Mouse (Mus musculus): Measurements from ENCODE around the gene Vmn1r14. TPM values are rescaled to one million over a fixed set of nuclear protein-coding genes. Genes with fewer than 3 reads are reported as not detected.

Vmn1r14 gene
- polyA plus RNA-seq, 2 experiments, result not detected

DNA sequence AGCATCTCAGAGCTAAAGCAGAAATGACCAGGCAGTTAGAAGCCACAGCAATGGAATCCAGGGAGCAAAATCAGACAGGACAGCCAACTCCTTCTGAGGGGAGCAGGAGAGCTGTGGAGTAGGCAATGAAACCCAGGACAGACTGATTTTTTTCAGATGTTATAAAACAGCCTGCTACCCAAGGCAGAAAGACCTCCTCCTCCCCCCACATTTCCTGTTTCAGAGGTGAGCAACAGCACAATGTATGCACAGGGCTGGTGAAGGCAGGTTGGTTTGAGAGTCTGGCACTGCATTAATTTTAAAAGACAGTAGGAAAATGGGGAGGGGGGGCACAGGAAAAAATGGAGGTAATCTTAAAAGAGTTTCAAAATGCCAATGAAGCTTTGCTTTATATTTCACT, 41.0 kb downstream of the Vmn1r14 start:
- H3K4me1 ChIP-seq (ENCODE audit: control insufficient read depth, insufficient read depth, low read length), result no peaks in the 10 kb centered on the region
- ATAC-seq (ENCODE audit: low FRiP score, low read depth), result no peak
- H3K36me3 ChIP-seq (ENCODE audit: control insufficient read depth, insufficient read depth, low read length), result no peaks in the 10 kb centered on the region
- H3K27ac ChIP-seq (replicated peaks; ENCODE audit: low read depth, low read length), result no peak overlapping the region
- no peak for DNase-seq (ENCODE audit: low spot score)
- H3K4me3 ChIP-seq (replicated peaks; ENCODE audit: low read length), result no peak overlapping the region
- H3K9ac ChIP-seq (ENCODE audit: low read depth, low read length, severe bottlenecking), result no peak overlapping the region
- TF ChIP-seq POLR2A (IDR thresholded peaks at IDR 0.05; ENCODE audit: borderline replicate concordance, extremely low read depth, insufficient read depth, insufficient read length), result no peak
- H3K4me2 ChIP-seq (replicated peaks; ENCODE audit: low read depth, low read length, severe bottlenecking), result no peak overlapping the region
- H3K27me3 ChIP-seq (ENCODE audit: control insufficient read depth, insufficient read depth, low read length), result no peaks in the 10 kb centered on the region
- no peaks in the 10 kb centered on the region for H3K9me3 ChIP-seq (ENCODE audit: control insufficient read depth, low read length)

DNA sequence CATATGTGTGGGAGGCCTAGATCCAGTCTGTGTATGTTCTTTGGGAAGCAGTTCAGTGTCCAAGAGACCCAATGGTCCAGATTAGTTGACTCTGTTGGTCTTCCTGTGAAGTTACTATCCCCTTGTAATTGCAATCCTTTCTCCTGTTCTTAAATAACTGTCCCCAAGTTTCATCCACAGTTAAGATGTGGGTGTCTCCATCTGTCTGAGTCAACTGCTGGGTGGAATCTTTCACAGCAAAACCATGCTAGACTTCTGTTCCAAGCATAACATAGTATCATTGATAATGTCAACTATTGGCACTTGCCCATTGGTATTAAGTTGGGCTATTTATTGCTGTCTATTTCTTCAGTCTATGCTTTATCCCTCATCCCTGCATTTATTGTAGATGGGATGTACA, 47.5 kb downstream of the Vmn1r14 start:
- Histone ChIP-seq H3K27me3 (ENCODE audit: control insufficient read depth, insufficient read depth, low read length) (no peaks in the 10 kb centered on the region), H3K4me1 (ENCODE audit: control insufficient read depth, insufficient read depth, low read length) (no peaks in the 10 kb centered on the region), H3K9me3 (ENCODE audit: control insufficient read depth, low read length) (no peaks in the 10 kb centered on the region), H3K27ac (replicated peaks; ENCODE audit: low read depth, low read length) (no peak overlapping the region), H3K36me3 (ENCODE audit: control insufficient read depth, insufficient read depth, low read length) (no peaks in the 10 kb centered on the region), H3K4me2 (replicated peaks; ENCODE audit: low read depth, low read length, severe bottlenecking) (no peak overlapping the region), H3K4me3 (replicated peaks; ENCODE audit: low read length) (no peak overlapping the region), H3K9ac (ENCODE audit: low read depth, low read length, severe bottlenecking) (no peak overlapping the region)
- no peak for TF ChIP-seq POLR2A (IDR thresholded peaks at IDR 0.05; ENCODE audit: borderline replicate concordance, extremely low read depth, insufficient read depth, insufficient read length)
- DNase-seq (ENCODE audit: low spot score) (no peak), ATAC-seq (ENCODE audit: low FRiP score, low read depth) (no peak)

Other genes starting within 250 kb of the Vmn1r14 start
- not detected in 2 replicates for gene Vmn1r6, start 234.4 kb upstream of the Vmn1r14 start, polyA plus RNA-seq (2012; rRNA removed)
- gene Vmn1r6, start 234.4 kb upstream of the Vmn1r14 start, polyA plus RNA-seq (2014; fragmentation: Nextera tagmentation; extraction: Ambion mirVana), result not detected in 2 replicates
- not detected in 2 replicates for gene Vmn1r7, start 206.4 kb upstream of the Vmn1r14 start, polyA plus RNA-seq (2012; rRNA removed)
- not detected in 2 replicates for gene Vmn1r7, start 206.4 kb upstream of the Vmn1r14 start, polyA plus RNA-seq (2014; fragmentation: Nextera tagmentation; extraction: Ambion mirVana)
- gene Vmn1r8, start 199.4 kb upstream of the Vmn1r14 start, polyA plus RNA-seq (2012; rRNA removed), result not detected in 2 replicates
- not detected in 2 replicates for gene Vmn1r8, start 199.4 kb upstream of the Vmn1r14 start, polyA plus RNA-seq (2014; fragmentation: Nextera tagmentation; extraction: Ambion mirVana)
- not detected in 2 replicates for gene Vmn1r9, start 164.9 kb upstream of the Vmn1r14 start, polyA plus RNA-seq (2012; rRNA removed)
- not detected in 2 replicates for gene Vmn1r9, start 164.9 kb upstream of the Vmn1r14 start, polyA plus RNA-seq (2014; fragmentation: Nextera tagmentation; extraction: Ambion mirVana)
- not detected in 2 replicates for gene Vmn1r10, start 122.2 kb upstream of the Vmn1r14 start, polyA plus RNA-seq (2012; rRNA removed)
- not detected in 2 replicates for gene Vmn1r10, start 122.2 kb upstream of the Vmn1r14 start, polyA plus RNA-seq (2014; fragmentation: Nextera tagmentation; extraction: Ambion mirVana)
- gene Vmn1r11, start 98.2 kb upstream of the Vmn1r14 start, polyA plus RNA-seq (2012; rRNA removed), result not detected in 2 replicates
- not detected in 2 replicates for gene Vmn1r11, start 98.2 kb upstream of the Vmn1r14 start, polyA plus RNA-seq (2014; fragmentation: Nextera tagmentation; extraction: Ambion mirVana)
- gene Vmn1r12, start 74.8 kb upstream of the Vmn1r14 start, polyA plus RNA-seq (2012; rRNA removed), result not detected in 2 replicates
- gene Vmn1r12, start 74.8 kb upstream of the Vmn1r14 start, polyA plus RNA-seq (2014; fragmentation: Nextera tagmentation; extraction: Ambion mirVana), result not detected in 2 replicates
- not detected in 2 replicates for gene Vmn1r13, start 28.4 kb upstream of the Vmn1r14 start, polyA plus RNA-seq (2012; rRNA removed)
- not detected in 2 replicates for gene Vmn1r13, start 28.4 kb upstream of the Vmn1r14 start, polyA plus RNA-seq (2014; fragmentation: Nextera tagmentation; extraction: Ambion mirVana)
- gene Vmn1r15, start 26.3 kb downstream of the Vmn1r14 start, polyA plus RNA-seq (2012; rRNA removed), result not detected in 2 replicates
- gene Vmn1r15, start 26.3 kb downstream of the Vmn1r14 start, polyA plus RNA-seq (2014; fragmentation: Nextera tagmentation; extraction: Ambion mirVana), result not detected in 2 replicates
- gene Vmn1r16, start 97.8 kb downstream of the Vmn1r14 start, polyA plus RNA-seq (2012; rRNA removed), result not detected in 2 replicates
- gene Vmn1r16, start 97.8 kb downstream of the Vmn1r14 start, polyA plus RNA-seq (2014; fragmentation: Nextera tagmentation; extraction: Ambion mirVana), result not detected in 2 replicates
- not detected in 2 replicates for gene Vmn1r17, start 132.0 kb downstream of the Vmn1r14 start, polyA plus RNA-seq (2012; rRNA removed)
- not detected in 2 replicates for gene Vmn1r17, start 132.0 kb downstream of the Vmn1r14 start, polyA plus RNA-seq (2014; fragmentation: Nextera tagmentation; extraction: Ambion mirVana)
- gene Vmn1r18, start 164.1 kb downstream of the Vmn1r14 start, polyA plus RNA-seq (2012; rRNA removed), result not detected in 2 replicates
- not detected in 2 replicates for gene Vmn1r18, start 164.1 kb downstream of the Vmn1r14 start, polyA plus RNA-seq (2014; fragmentation: Nextera tagmentation; extraction: Ambion mirVana)
- not detected in 2 replicates for gene Vmn1r19, start 172.1 kb downstream of the Vmn1r14 start, polyA plus RNA-seq (2012; rRNA removed)
- gene Vmn1r19, start 172.1 kb downstream of the Vmn1r14 start, polyA plus RNA-seq (2014; fragmentation: Nextera tagmentation; extraction: Ambion mirVana), result not detected in 2 replicates
- gene Vmn1r20, start 197.2 kb downstream of the Vmn1r14 start, polyA plus RNA-seq (2012; rRNA removed), result not detected in 2 replicates
- not detected in 2 replicates for gene Vmn1r20, start 197.2 kb downstream of the Vmn1r14 start, polyA plus RNA-seq (2014; fragmentation: Nextera tagmentation; extraction: Ambion mirVana)